Mouse (Mus musculus): ENCODE results near the gene Gm10295. TPM values are rescaled to one million over a fixed set of nuclear protein-coding genes. Genes with fewer than 3 reads are reported as not detected.
A peak's percentile ranks its signal among the peaks of the same experiment; 100 is the strongest.

Gene Gm10295
- not detected in 2 replicates for polyA plus RNA-seq (2015; fragmentation: Nextera tagmentation; extraction: Ambion mirVana)

- Histone ChIP-seq H3K9ac (no peak within 1 kb of the TSS), H3K9me3 (replicated peaks) (no peaks in the 10 kb centered on the region), H3K4me2 (peak within 1 kb of the TSS; percentile 27), H3K27me3 (0 out of 2 replicates have a peak, but pooled peaks cover 3% of the 10 kb centered on the region), H3K27ac (no peak within 1 kb of the TSS), H3K4me1 (no peaks in the 10 kb centered on the region), H3K4me3 (no peak within 1 kb of the TSS), H3K36me3 (ENCODE audit: poor library complexity, severe bottlenecking) (no peaks in the 10 kb centered on the region)
- ATAC-seq = no peak
- WGBS = 22% methylated on average over 11 of the region's 11 CpGs
These were observed at the start of gene Gm10295 for GRCm38 (mm10) chr7:71351364-71351763. Gene Gm10295 (minus strand): TSS chr7:71351485.

GRCm38 (mm10) chr7:71401032-71401431 is 49.7 kb upstream of the Gm10295 start:
- peaks cover 6% of the 10 kb centered on the region; the same call in 1 of the 2 replicates for H3K27me3 ChIP-seq
- H3K9me3 ChIP-seq (replicated peaks) = no peaks in the 10 kb centered on the region
- WGBS = 94% methylated on average over 2 of the region's 2 CpGs
- no peaks in the 10 kb centered on the region for H3K36me3 ChIP-seq (ENCODE audit: poor library complexity, severe bottlenecking)
- H3K4me1 ChIP-seq = no peaks in the 10 kb centered on the region
- no peak overlapping the region for H3K4me3 ChIP-seq
- H3K4me2 ChIP-seq = no peak overlapping the region
- no peak overlapping the region for H3K27ac ChIP-seq
- ATAC-seq = no peak
- H3K9ac ChIP-seq = no peak overlapping the region

GRCm38 (mm10) chr7:71399891-71400632 is 48.8 kb upstream of the Gm10295 start:
- Histone ChIP-seq H3K27ac (no peak overlapping the region), H3K27me3 (peaks cover 6% of the 10 kb centered on the region; the same call in 1 of the 2 replicates), H3K9me3 (replicated peaks) (no peaks in the 10 kb centered on the region), H3K4me1 (no peaks in the 10 kb centered on the region), H3K9ac (no peak overlapping the region), H3K36me3 (ENCODE audit: poor library complexity, severe bottlenecking) (no peaks in the 10 kb centered on the region), H3K4me3 (no peak overlapping the region), H3K4me2 (no peak overlapping the region)
- ATAC-seq = no peak
- 79% methylated on average over 5 of the region's 5 CpGs for WGBS

- Histone ChIP-seq H3K27me3 (peaks cover 6% of the 10 kb centered on the region; the same call in 1 of the 2 replicates), H3K36me3 (ENCODE audit: poor library complexity, severe bottlenecking) (no peaks in the 10 kb centered on the region), H3K4me3 (no peak overlapping the region), H3K9ac (no peak overlapping the region), H3K4me1 (no peaks in the 10 kb centered on the region), H3K4me2 (no peak overlapping the region), H3K9me3 (replicated peaks) (no peaks in the 10 kb centered on the region), H3K27ac (no peak overlapping the region)
- 89% methylated on average over 10 of the region's 10 CpGs for WGBS
- no peak for ATAC-seq
These were observed 47.9 kb upstream of the Gm10295 start for GRCm38 (mm10) chr7:71398959-71399756.

GRCm38 (mm10) chr7:71398389-71398788 is 47.1 kb upstream of the Gm10295 start:
- H3K9ac ChIP-seq = no peak overlapping the region
- no peaks in the 10 kb centered on the region for H3K36me3 ChIP-seq (ENCODE audit: poor library complexity, severe bottlenecking)
- H3K27ac ChIP-seq = no peak overlapping the region
- peaks cover 6% of the 10 kb centered on the region; the same call in 1 of the 2 replicates for H3K27me3 ChIP-seq
- 84% methylated on average over 1 of the region's 1 CpGs for WGBS
- no peak for ATAC-seq
- no peak overlapping the region for H3K4me2 ChIP-seq
- no peaks in the 10 kb centered on the region for H3K4me1 ChIP-seq
- H3K9me3 ChIP-seq (replicated peaks) = no peaks in the 10 kb centered on the region
- no peak overlapping the region for H3K4me3 ChIP-seq

- no peak overlapping the region for H3K27ac ChIP-seq
- H3K9ac ChIP-seq = no peak overlapping the region
- 57% methylated on average over 4 of the region's 4 CpGs for WGBS
- no peaks in the 10 kb centered on the region for H3K9me3 ChIP-seq (replicated peaks)
- H3K27me3 ChIP-seq = peaks cover 47% of the 10 kb centered on the region
- H3K36me3 ChIP-seq (ENCODE audit: poor library complexity, severe bottlenecking) = no peaks in the 10 kb centered on the region
- H3K4me1 ChIP-seq = no peaks in the 10 kb centered on the region
- no peak overlapping the region for H3K4me2 ChIP-seq
- no peak overlapping the region for H3K4me3 ChIP-seq
- ATAC-seq = no peak
These were observed 41.6 kb upstream of the Gm10295 start for GRCm38 (mm10) chr7:71392795-71393341.

GRCm38 (mm10) chr7:71391333-71391732 is 40.0 kb upstream of the Gm10295 start:
- H3K9me3 ChIP-seq (replicated peaks) = no peaks in the 10 kb centered on the region
- H3K27me3 ChIP-seq = peaks cover 57% of the 10 kb centered on the region
- WGBS = 79% methylated on average over 5 of the region's 5 CpGs
- no peak overlapping the region for H3K4me2 ChIP-seq
- H3K36me3 ChIP-seq (ENCODE audit: poor library complexity, severe bottlenecking) = no peaks in the 10 kb centered on the region
- no peak for ATAC-seq
- no peaks in the 10 kb centered on the region for H3K4me1 ChIP-seq
- H3K27ac ChIP-seq = no peak overlapping the region
- no peak overlapping the region for H3K9ac ChIP-seq
- H3K4me3 ChIP-seq = no peak overlapping the region

GRCm38 (mm10) chr7:71390291-71390690 is 39.0 kb upstream of the Gm10295 start:
- Histone ChIP-seq H3K4me3 (no peak overlapping the region), H3K4me1 (no peaks in the 10 kb centered on the region; the same call in 1 of the 2 replicates), H3K36me3 (ENCODE audit: poor library complexity, severe bottlenecking) (no peaks in the 10 kb centered on the region), H3K9me3 (replicated peaks) (no peaks in the 10 kb centered on the region), H3K27ac (no peak overlapping the region), H3K27me3 (peaks cover 66% of the 10 kb centered on the region), H3K9ac (no peak overlapping the region), H3K4me2 (no peak overlapping the region)
- ATAC-seq = no peak
- 84% methylated on average over 2 of the region's 2 CpGs for WGBS

GRCm38 (mm10) chr7:71386050-71386449 is 34.8 kb upstream of the Gm10295 start:
- Histone ChIP-seq H3K27ac (no peak overlapping the region), H3K36me3 (ENCODE audit: poor library complexity, severe bottlenecking) (no peaks in the 10 kb centered on the region), H3K9me3 (replicated peaks) (no peaks in the 10 kb centered on the region), H3K27me3 (peaks cover 76% of the 10 kb centered on the region), H3K9ac (no peak overlapping the region), H3K4me2 (no peak overlapping the region), H3K4me3 (no peak overlapping the region), H3K4me1 (peaks cover 30% of the 10 kb centered on the region)
- no peak for ATAC-seq
- 14% methylated on average over 6 of the region's 6 CpGs for WGBS

- Histone ChIP-seq H3K4me3 (no peak overlapping the region), H3K36me3 (ENCODE audit: poor library complexity, severe bottlenecking) (no peaks in the 10 kb centered on the region), H3K27ac (peak overlapping the region; percentile 80), H3K9ac (no peak overlapping the region), H3K4me2 (peak overlapping the region; percentile 8; the same call in 1 of the 2 replicates), H3K27me3 (peaks cover 79% of the 10 kb centered on the region), H3K9me3 (replicated peaks) (no peaks in the 10 kb centered on the region), H3K4me1 (peaks cover 39% of the 10 kb centered on the region)
- 7% methylated on average over 7 of the region's 7 CpGs for WGBS
- no peak for ATAC-seq
These were observed 33.6 kb upstream of the Gm10295 start for GRCm38 (mm10) chr7:71384921-71385320.

GRCm38 (mm10) chr7:71383341-71384130 is 32.3 kb upstream of the Gm10295 start:
- Histone ChIP-seq H3K27me3 (peaks cover 78% of the 10 kb centered on the region), H3K9ac (0 out of 2 replicates have a peak overlapping the region, but pooled peaks have one; percentile 30), H3K4me3 (0 out of 2 replicates have a peak overlapping the region, but pooled peaks have one; percentile 17), H3K4me2 (peak overlapping the region; percentile 46), H3K27ac (peak overlapping the region; percentile 80), H3K4me1 (peaks cover 39% of the 10 kb centered on the region), H3K36me3 (ENCODE audit: poor library complexity, severe bottlenecking) (no peaks in the 10 kb centered on the region), H3K9me3 (replicated peaks) (no peaks in the 10 kb centered on the region)
- 4% methylated on average over 20 of the region's 20 CpGs for WGBS
- ATAC-seq = peak; percentile 73
